Mouse (Mus musculus) heart, embryonic 13.5 days (tissue): ENCODE data around the gene Col4a2. TPM values are rescaled to one million over a fixed set of nuclear protein-coding genes. Genes with fewer than 3 reads are reported as not detected.
A peak's percentile ranks its signal among the peaks of the same experiment; 100 is the strongest.
"Not testable (repeated sequence)": the region's sequence is repeated elsewhere in the genome, so short reads cannot be mapped to it uniquely, and the experiment has no call there.

Experiments used
- ATAC-seq: fragments of 200-750 bp; cut with Nextera tagmentation; 2 replicates; pipeline ENCODE4 v1.8.0; 2017; ENCODE audit warnings: moderate TSS enrichment; ENCODE audit not compliant: insufficient number of reproducible peaks, low FRiP score, low TSS enrichment; ENCODE audit errors: extremely low read depth
- H3K27ac ChIP-seq: fragments of 300-500 bp; sonication (generic); replicated peaks from 2 replicates; pipeline ENCODE4 v1.5.1; 2015; ENCODE audit warnings: moderate library complexity, mild to moderate bottlenecking, inconsistent platforms
- H3K27me3 ChIP-seq: fragments of 300-500 bp; sonication (generic); replicated peaks from 2 replicates; pipeline ENCODE4 v1.6.1; 2015; ENCODE audit warnings: mild to moderate bottlenecking, inconsistent platforms
- H3K36me3 ChIP-seq: fragments of 300-500 bp; sonication (generic); 2 replicates; pipeline ENCODE4 v1.6.1; 2015; ENCODE audit warnings: mild to moderate bottlenecking, inconsistent platforms
- H3K4me1 ChIP-seq: fragments of 300-500 bp; sonication (generic); 2 replicates; pipeline ENCODE4 v1.6.1; 2015; ENCODE audit warnings: inconsistent platforms
- H3K4me2 ChIP-seq: fragments of 300-500 bp; sonication (generic); 2 replicates; pipeline ENCODE4 v1.6.1; 2015; ENCODE audit warnings: inconsistent platforms, mild to moderate bottlenecking, moderate library complexity
- H3K4me3 ChIP-seq: fragments of 300-500 bp; sonication (generic); 2 replicates; pipeline ENCODE4 v1.5.1; 2015; ENCODE audit warnings: moderate library complexity, mild to moderate bottlenecking, inconsistent platforms
- H3K9ac ChIP-seq: fragments of 300-500 bp; sonication (generic); 2 replicates; pipeline ENCODE4 v1.6.1; 2015; ENCODE audit warnings: inconsistent platforms, mild to moderate bottlenecking, moderate library complexity
- H3K9me3 ChIP-seq: fragments of 300-500 bp; sonication (generic); 2 replicates; pipeline ENCODE4 v1.6.1; 2016; ENCODE audit warnings: inconsistent platforms
- WGBS: fragments of 180-500 bp; shearing (Covaris S2); methylation state at CpG from one replicate; pipeline ENCODE4 v1.1.7; 2015; ENCODE audit warnings: mixed read lengths; 5-methylcytosine and 5-hydroxymethylcytosine counted together
- polyA plus RNA-seq: library from polyadenylated mRNA; unstranded; fragments of >200 nt; fragmentation: Nextera tagmentation; extraction: Ambion mirVana; gene quantifications from 2 replicates; pipeline ENCODE4 v1.2.1, GENCODE M21; 2015

The Col4a2 gene
- polyA plus RNA-seq, 1 experiment from 2014 or later = 71.5 TPM

DNA sequence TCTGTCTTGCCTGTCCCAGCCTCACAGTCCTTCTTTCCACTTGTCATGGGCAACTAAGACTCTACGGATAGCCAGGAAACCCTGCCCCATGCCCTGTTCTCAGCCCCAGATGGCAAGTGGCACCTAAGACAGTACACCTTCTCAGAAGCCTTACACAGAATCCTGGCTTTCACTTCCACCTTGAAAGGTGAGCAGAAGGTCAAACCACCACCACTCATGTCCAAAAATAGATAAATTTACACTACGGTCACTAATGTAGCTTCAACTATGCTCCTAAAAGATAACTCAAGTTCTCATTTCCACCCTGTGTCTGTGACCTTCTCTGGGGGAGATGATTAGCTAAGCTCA lies 150.9 kb downstream of the Col4a2 start:
- Histone ChIP-seq H3K4me1 (peaks cover 54% of the 10 kb centered on the region), H3K27me3 (no peaks in the 10 kb centered on the region), H3K4me2 (no peak overlapping the region), H3K9me3 (0 out of 2 replicates have a peak, but pooled peaks cover 4% of the 10 kb centered on the region), H3K36me3 (peaks cover 17% of the 10 kb centered on the region), H3K27ac (peak overlapping the region; percentile 62), H3K9ac (no peak overlapping the region), H3K4me3 (no peak overlapping the region)
- no peak for ATAC-seq
- 52% methylated on average over 2 of the region's 2 CpGs for WGBS

DNA sequence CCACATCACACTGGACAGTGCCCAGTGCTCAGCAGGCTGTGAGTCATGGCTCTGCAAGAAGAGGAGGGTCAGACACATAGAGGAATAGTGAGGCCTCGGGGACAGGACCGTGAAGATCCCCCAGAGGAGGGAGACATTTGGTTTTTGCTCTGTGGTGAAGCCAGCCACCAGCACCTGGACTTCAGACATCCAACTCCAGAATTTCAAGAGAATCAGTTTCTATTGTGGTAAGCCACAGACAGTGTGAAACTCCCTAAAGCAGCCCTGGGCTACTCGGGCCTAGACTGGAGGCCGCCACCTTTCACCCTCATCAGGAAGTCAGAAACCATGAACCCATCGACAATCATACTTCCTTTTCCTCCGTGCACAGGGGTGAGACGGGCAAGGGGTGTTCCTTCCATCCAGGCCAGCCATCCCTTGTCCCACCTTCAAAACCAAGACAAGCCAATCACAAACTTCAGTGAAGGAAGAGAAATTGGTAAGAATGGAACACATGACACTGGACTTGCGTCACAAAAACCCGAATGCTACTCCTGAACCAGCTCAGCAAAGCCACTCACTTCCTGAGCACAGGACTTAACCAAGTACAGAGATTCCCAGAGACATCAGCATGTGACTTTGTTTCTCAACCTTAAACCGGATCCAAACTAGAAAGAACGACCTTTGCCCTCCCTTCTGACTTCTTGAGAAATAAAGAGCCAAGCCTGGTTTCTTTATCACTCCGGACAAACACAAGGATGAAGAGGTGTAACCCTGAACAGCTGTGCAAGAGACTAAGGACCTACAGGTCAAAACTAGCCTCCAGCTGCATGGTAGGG lies 151.5 kb downstream of the Col4a2 start:
- ATAC-seq = no peak

DNA sequence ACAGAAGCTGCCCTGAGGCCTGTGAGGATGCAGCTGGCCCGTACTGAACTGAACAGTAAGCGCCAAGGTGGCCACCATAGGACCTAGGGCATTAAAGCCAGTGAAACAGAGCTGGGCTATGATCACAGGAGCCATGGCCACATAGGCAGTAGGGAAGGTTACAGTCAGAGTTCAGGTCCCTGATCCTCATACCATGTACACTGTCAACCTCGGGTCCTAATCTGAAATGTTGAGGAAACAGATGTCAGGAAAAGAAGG lies 152.0 kb downstream of the Col4a2 start:
- H3K27me3 ChIP-seq = no peaks in the 10 kb centered on the region
- no peak for ATAC-seq
- peaks cover 17% of the 10 kb centered on the region for H3K36me3 ChIP-seq
- no peak overlapping the region for H3K4me3 ChIP-seq
- H3K4me2 ChIP-seq = no peak overlapping the region
- no peak overlapping the region for H3K9ac ChIP-seq
- H3K27ac ChIP-seq = no peak overlapping the region
- peaks cover 48% of the 10 kb centered on the region for H3K4me1 ChIP-seq
- 0 out of 2 replicates have a peak, but pooled peaks cover 4% of the 10 kb centered on the region for H3K9me3 ChIP-seq
- 60% methylated on average over 3 of the region's 3 CpGs for WGBS

More for the DNA sequence above, 151.5 kb downstream of the Col4a2 start:
- Histone ChIP-seq H3K27ac (peak overlapping the region; percentile 62), H3K9me3 (0 out of 2 replicates have a peak, but pooled peaks cover 4% of the 10 kb centered on the region), H3K9ac (0 out of 2 replicates have a peak overlapping the region, but pooled peaks have one; percentile 33), H3K4me1 (peaks cover 52% of the 10 kb centered on the region), H3K27me3 (no peaks in the 10 kb centered on the region), H3K36me3 (peaks cover 17% of the 10 kb centered on the region), H3K4me2 (no peak overlapping the region), H3K4me3 (no peak overlapping the region)
- 63% methylated on average over 12 of the region's 12 CpGs for WGBS

DNA sequence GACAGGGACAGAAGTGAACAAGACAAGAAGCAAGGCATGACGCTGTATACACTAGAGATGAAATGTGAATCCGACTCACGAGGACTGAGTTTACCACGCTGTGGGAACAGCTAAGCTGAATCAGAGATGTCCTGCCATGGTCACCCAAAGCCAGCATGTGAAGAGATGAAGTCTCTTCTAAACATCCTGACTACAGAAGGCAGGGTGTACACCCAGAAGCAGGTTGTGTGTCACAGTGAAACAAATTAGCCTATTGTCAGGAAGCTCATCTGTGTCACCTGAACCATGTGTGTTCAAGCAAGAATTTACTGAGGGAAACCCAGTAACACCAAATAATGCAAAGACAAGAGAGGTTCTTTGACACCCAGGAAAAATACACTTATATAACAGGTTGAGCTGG lies 153.0 kb downstream of the Col4a2 start:
- no peaks in the 10 kb centered on the region for H3K27me3 ChIP-seq
- peaks cover 46% of the 10 kb centered on the region for H3K4me1 ChIP-seq
- no peak for ATAC-seq
- H3K9ac ChIP-seq = no peak overlapping the region
- H3K9me3 ChIP-seq = 0 out of 2 replicates have a peak, but pooled peaks cover 4% of the 10 kb centered on the region
- 84% methylated on average over 4 of the region's 4 CpGs for WGBS
- H3K36me3 ChIP-seq = peaks cover 14% of the 10 kb centered on the region
- no peak overlapping the region for H3K4me2 ChIP-seq
- no peak overlapping the region for H3K4me3 ChIP-seq
- no peak overlapping the region for H3K27ac ChIP-seq

DNA sequence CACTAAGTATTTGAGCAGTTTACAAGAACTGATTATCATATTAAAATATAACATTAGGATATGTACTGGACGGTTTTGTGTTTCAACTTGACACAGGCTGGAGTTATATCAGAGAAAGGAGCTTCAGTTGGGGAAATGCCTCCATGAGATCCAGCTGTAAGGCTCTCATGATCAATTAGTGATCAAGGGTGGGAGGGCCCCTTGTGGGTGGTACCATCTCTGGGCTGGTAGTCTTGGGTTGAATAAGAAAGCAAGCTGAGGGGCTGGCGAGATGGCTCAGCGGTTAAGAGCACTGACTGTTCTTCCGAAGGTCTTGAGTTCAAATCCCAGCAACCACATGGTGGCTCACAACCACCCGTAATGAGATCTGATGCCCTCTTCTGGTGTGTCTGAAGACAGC lies 153.9 kb downstream of the Col4a2 start:
- 88% methylated on average over 5 of the region's 5 CpGs for WGBS
- H3K27ac ChIP-seq, H3K4me3 ChIP-seq, H3K4me2 ChIP-seq, ATAC-seq, H3K9me3 ChIP-seq, H3K27me3 ChIP-seq, H3K9ac ChIP-seq: not testable (repeated sequence)
- Histone ChIP-seq H3K36me3 (peaks cover 13% of the 10 kb centered on the region), H3K4me1 (peaks cover 43% of the 10 kb centered on the region)

DNA sequence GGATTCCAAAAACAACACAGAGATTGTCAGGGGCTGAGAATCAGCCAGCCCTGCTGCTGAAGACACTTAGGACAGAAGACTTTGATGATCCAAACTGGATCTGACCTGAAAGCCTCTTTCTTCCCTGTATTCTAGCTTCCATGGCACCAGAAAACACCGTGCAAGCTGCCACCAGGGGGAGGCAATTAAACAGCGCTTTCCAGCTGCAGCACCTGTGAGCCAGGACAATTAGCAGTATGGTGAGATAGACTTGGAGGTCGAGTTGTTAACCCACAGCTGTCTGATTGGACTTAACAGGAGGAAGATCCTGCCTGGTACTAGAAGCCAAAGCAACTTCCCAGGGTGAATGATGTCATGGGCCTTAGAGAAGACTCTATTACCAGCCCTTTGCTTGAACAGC lies 156.5 kb downstream of the Col4a2 start:
- WGBS = 5% methylated on average over 3 of the region's 3 CpGs

DNA sequence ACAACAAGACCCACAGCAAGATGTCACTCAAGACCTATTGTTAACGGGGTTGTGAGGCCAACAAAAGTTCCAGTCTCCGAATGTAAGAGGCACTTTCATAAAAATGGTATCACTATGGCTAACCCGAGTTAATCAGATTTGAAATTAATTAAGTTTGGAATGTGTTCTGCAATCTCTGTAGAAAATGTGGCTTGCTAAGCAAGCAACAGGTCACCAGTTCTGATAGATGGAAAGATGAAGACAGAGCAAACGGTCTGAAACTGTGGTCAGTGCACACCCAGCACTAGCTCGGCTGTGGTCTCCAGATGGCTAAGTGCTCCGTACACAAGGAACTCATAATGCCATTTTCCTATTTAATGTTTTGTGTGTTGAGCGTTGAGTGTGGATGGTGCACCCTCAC lies 158.1 kb downstream of the Col4a2 start:
- ATAC-seq = no peak

More for the DNA sequence above, 156.5 kb downstream of the Col4a2 start:
- peaks cover 13% of the 10 kb centered on the region for H3K36me3 ChIP-seq
- H3K4me3 ChIP-seq = no peak overlapping the region
- no peak overlapping the region for H3K27ac ChIP-seq
- H3K9ac ChIP-seq = no peak overlapping the region
- H3K27me3 ChIP-seq = peaks cover 3% of the 10 kb centered on the region; the same call in 1 of the 2 replicates
- no peak overlapping the region for H3K4me2 ChIP-seq
- peaks cover 44% of the 10 kb centered on the region for H3K4me1 ChIP-seq
- ATAC-seq = no peak
- 0 out of 2 replicates have a peak, but pooled peaks cover 4% of the 10 kb centered on the region for H3K9me3 ChIP-seq

DNA sequence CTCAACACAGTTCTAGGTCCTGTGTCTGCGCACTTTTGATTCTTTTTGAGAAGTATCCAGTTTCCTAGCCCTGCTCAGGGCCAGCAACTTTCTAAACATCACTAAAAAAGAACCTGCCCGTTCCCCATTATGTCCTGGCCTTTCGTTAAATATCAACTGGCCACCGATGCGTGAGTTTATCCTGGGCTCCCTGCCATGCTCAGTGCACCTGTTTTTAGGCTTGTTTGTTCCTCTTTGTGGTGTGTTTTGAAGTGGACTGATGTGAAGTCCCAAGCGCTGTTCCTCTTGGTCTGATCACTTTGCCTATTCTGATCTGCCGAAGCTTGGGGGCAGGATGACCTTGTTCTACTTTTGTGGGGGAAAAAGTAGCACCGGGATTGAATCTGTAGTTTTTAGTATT lies 158.7 kb downstream of the Col4a2 start:
- Histone ChIP-seq H3K9me3 (0 out of 2 replicates have a peak, but pooled peaks cover 4% of the 10 kb centered on the region), H3K4me2 (no peak overlapping the region), H3K36me3 (peaks cover 13% of the 10 kb centered on the region), H3K27me3 (peaks cover 21% of the 10 kb centered on the region), H3K27ac (no peak overlapping the region), H3K4me3 (no peak overlapping the region), H3K9ac (peak overlapping the region; percentile 33; the same call in 1 of the 2 replicates), H3K4me1 (peaks cover 55% of the 10 kb centered on the region)
- 55% methylated on average over 8 of the region's 8 CpGs for WGBS
- no peak for ATAC-seq

More for the DNA sequence above, 158.1 kb downstream of the Col4a2 start:
- H3K9me3 ChIP-seq = 0 out of 2 replicates have a peak, but pooled peaks cover 4% of the 10 kb centered on the region
- no peak overlapping the region for H3K27ac ChIP-seq
- peaks cover 15% of the 10 kb centered on the region for H3K27me3 ChIP-seq
- H3K4me3 ChIP-seq = no peak overlapping the region
- peaks cover 13% of the 10 kb centered on the region for H3K36me3 ChIP-seq
- no peak overlapping the region for H3K4me2 ChIP-seq
- WGBS = 71% methylated on average over 7 of the region's 7 CpGs
- peaks cover 48% of the 10 kb centered on the region for H3K4me1 ChIP-seq
- H3K9ac ChIP-seq = peak overlapping the region; percentile 33; the same call in 1 of the 2 replicates

DNA sequence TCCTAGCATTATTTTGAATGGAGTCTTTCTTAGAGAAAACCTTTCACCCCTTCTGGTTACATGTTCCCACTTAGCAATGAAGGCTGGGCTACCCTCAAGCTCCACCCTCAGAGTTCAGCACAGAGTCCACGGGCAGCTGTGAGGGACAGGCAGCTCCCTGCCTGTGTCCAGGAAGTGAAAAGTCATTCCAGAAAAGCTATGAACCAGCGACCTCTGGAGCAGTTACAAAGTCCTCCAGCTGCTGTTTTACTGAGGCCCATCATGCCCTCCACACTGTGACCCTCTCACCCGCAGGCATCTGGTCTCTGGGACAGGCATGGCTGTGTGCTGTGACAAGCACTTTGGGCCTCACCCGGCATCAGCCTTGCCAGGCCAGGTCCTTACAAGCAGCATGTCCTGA lies 160.5 kb downstream of the Col4a2 start:
- Histone ChIP-seq H3K27ac (peak overlapping the region; percentile 95), H3K27me3 (peaks cover 24% of the 10 kb centered on the region), H3K9me3 (no peaks in the 10 kb centered on the region), H3K36me3 (0 out of 2 replicates have a peak, but pooled peaks cover 4% of the 10 kb centered on the region), H3K9ac (peak overlapping the region; percentile 70), H3K4me2 (peak overlapping the region; percentile 96), H3K4me3 (peak overlapping the region; percentile 15; the same call in 1 of the 2 replicates), H3K4me1 (peaks cover 65% of the 10 kb centered on the region)
- 22% methylated on average over 4 of the region's 4 CpGs for WGBS
- no peak for ATAC-seq

DNA sequence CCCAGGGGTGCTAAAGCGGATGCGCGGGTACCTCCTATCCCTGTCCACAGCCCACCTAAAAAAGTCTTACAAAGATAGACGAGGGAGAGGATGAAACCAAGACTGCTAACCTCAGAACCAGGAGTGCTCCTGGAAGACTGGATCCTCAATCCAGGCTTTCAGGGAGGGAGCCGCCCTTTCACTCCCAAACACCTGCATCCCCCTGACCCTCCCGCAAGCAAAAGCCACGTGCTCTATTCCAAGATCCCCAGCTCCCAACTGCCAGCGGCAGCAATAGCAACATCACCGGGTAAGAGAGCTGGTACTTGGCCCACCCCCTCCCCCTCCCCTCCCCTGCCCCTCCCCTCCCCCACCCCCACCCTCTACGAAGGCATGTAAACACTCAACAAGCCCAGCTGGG lies 162.8 kb downstream of the Col4a2 start:
- no peak for ATAC-seq
- Histone ChIP-seq H3K4me3 (peak overlapping the region; percentile 66), H3K27me3 (peaks cover 38% of the 10 kb centered on the region), H3K9me3 (no peaks in the 10 kb centered on the region), H3K9ac (peak overlapping the region; percentile 89), H3K27ac (peak overlapping the region; percentile 95), H3K4me1 (peaks cover 80% of the 10 kb centered on the region), H3K36me3 (no peaks in the 10 kb centered on the region), H3K4me2 (peak overlapping the region; percentile 96)
- 12% methylated on average over 10 of the region's 10 CpGs for WGBS

DNA sequence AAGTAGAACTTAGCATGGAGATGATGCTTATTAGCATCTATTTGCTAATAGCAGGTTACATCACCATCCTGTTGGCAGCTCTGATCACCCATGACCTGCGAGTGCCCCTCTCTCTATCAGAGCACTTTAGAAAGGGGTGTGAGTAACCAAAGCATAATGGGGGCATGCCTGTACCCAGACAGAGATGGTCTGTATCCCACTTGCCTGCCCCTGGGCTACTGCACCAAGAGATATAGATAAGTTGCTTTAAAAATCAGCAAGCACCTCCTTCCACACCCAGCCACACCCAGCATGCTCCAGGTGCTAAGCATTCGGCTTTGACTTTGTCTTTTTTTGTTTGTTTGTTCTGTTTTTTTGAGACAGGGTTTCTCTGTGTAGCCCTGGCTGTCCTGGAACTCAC lies 163.3 kb downstream of the Col4a2 start:
- peak overlapping the region; percentile 89 for H3K9ac ChIP-seq
- H3K4me2 ChIP-seq = peak overlapping the region; percentile 96
- 21% methylated on average over 2 of the region's 2 CpGs for WGBS
- H3K4me1 ChIP-seq = peaks cover 85% of the 10 kb centered on the region
- no peaks in the 10 kb centered on the region for H3K9me3 ChIP-seq
- peak overlapping the region; percentile 66 for H3K4me3 ChIP-seq
- peak overlapping the region; percentile 95 for H3K27ac ChIP-seq
- H3K27me3 ChIP-seq = peaks cover 43% of the 10 kb centered on the region
- no peak for ATAC-seq
- H3K36me3 ChIP-seq = no peaks in the 10 kb centered on the region
